Mouse (Mus musculus) myocyte (in vitro differentiated cells): ENCODE measurements around the gene Cfap54. TPM values are rescaled to one million over a fixed set of nuclear protein-coding genes. Genes with fewer than 3 reads are reported as not detected.

ENCODE experiments used
- H3K27me3 ChIP-seq: one replicate; pipeline ENCODE4 v1.6.1; 2011; ENCODE audit not compliant: control insufficient read depth, insufficient read depth, insufficient read length
- H3K36me3 ChIP-seq: one replicate; pipeline ENCODE4 v1.6.1; 2011; ENCODE audit not compliant: control insufficient read depth, insufficient read depth
- H3K4me2 ChIP-seq: one replicate; pipeline ENCODE4 v1.6.1; 2011; ENCODE audit warnings: low read depth, control low read depth
- H3K4me3 ChIP-seq: one replicate; pipeline ENCODE4 v1.5.1; 2011; ENCODE audit warnings: mild to moderate bottlenecking, control low read depth, moderate library complexity
- H3K79me2 ChIP-seq: one replicate; pipeline ENCODE4 v1.6.1; 2011; ENCODE audit not compliant: control insufficient read depth, insufficient read depth
- H3ac ChIP-seq: one replicate; pipeline ENCODE4 v1.6.1; 2011; ENCODE audit not compliant: control insufficient read depth, insufficient read length
- CEBPB ChIP-seq: IDR thresholded peaks from 2 replicates; pipeline ENCODE4 v1.6.1; 2011; ENCODE audit warnings: mild to moderate bottlenecking, moderate library complexity; ENCODE audit not compliant: poor library complexity, insufficient read depth, severe bottlenecking
- E2F4 ChIP-seq: IDR thresholded peaks from one replicate; pipeline ENCODE4 v1.6.1; 2011; ENCODE audit warnings: mild to moderate bottlenecking, control low read depth, moderate library complexity; ENCODE audit not compliant: insufficient read depth
- MAX ChIP-seq: IDR thresholded peaks from one replicate; pipeline ENCODE4 v1.6.1; 2011; ENCODE audit warnings: low read depth, mild to moderate bottlenecking, control low read depth
- MYOD1 ChIP-seq, 3 experiments: IDR thresholded peaks; one replicate each; pipeline ENCODE4 v1.6.1; 2011; ENCODE audit warnings: control low read depth in 2 of 3, low read depth in 2 of 3, mild to moderate bottlenecking in 2 of 3, moderate library complexity in 1 of 3; ENCODE audit not compliant: insufficient read length in 2 of 3, control insufficient read depth in 1 of 3
- MYOG ChIP-seq, 3 experiments: IDR thresholded peaks; one replicate each; pipeline ENCODE4 v1.6.1; 2011; ENCODE audit warnings: control low read depth in 2 of 3, low read depth in 2 of 3, mild to moderate bottlenecking in 2 of 3; ENCODE audit not compliant: insufficient read length in 2 of 3, control insufficient read depth in 1 of 3, insufficient read depth in 1 of 3
- POLR2A ChIP-seq: IDR thresholded peaks from one replicate; pipeline ENCODE4 v1.6.1; 2011; ENCODE audit warnings: low read depth, mild to moderate bottlenecking, control low read depth, moderate library complexity; ENCODE audit not compliant: insufficient read length
- POLR2AphosphoS2 ChIP-seq: IDR thresholded peaks from one replicate; pipeline ENCODE4 v1.6.1; 2011; ENCODE audit warnings: low read depth, control low read depth; ENCODE audit not compliant: insufficient read length
- REST ChIP-seq: IDR thresholded peaks from one replicate; pipeline ENCODE4 v1.6.1; 2011; ENCODE audit warnings: mild to moderate bottlenecking, control low read depth, moderate library complexity; ENCODE audit not compliant: insufficient read depth, insufficient read length
- SRF ChIP-seq: IDR thresholded peaks from one replicate; pipeline ENCODE4 v1.6.1; 2011; ENCODE audit warnings: low read depth; ENCODE audit not compliant: control insufficient read depth, insufficient read length
- TCF12 ChIP-seq: IDR thresholded peaks from one replicate; pipeline ENCODE4 v1.6.1; 2011; ENCODE audit warnings: mild to moderate bottlenecking, control low read depth; ENCODE audit not compliant: poor library complexity, insufficient read depth, severe bottlenecking
- TCF3 ChIP-seq: IDR thresholded peaks from one replicate; pipeline ENCODE4 v1.6.1; 2011; ENCODE audit warnings: low read depth, control low read depth; ENCODE audit not compliant: insufficient read length
- USF1 ChIP-seq: IDR thresholded peaks from one replicate; pipeline ENCODE4 v1.6.1; 2011; ENCODE audit warnings: low read depth, mild to moderate bottlenecking, control low read depth, moderate library complexity
- polyA plus RNA-seq: library from polyadenylated mRNA; unstranded; fragments of >200 nt; fragmentation: generic; extraction: Trizol; gene quantifications from one replicate; pipeline ENCODE4 v1.2.1, GENCODE M21; 2012; ENCODE audit warnings: missing spikeins

Cfap54 gene
- polyA plus RNA-seq, 1 experiment = 0.01 TPM

DNA sequence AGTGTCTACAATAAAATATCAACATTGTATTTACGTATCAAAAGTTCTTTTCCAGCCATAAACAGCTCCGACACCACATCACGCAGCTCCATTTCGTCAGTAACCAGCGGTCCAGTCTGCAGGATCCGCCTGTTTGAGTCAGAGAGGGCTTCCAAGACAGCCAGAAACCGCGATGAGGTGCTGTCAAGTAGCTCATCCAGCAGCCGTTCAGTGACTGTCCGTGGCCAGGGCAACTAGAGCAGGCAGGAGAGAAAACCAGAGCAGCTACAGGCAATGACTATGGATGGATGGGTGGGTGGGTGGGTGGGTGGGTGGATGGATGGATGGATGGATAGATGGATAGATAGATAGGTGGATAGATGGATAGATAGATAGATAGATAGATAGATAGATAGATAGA, 38.2 kb downstream of the Cfap54 start:
- no peaks in the 10 kb centered on the region for H3K79me2 ChIP-seq
- no peak overlapping the region for H3K4me2 ChIP-seq
- H3K27me3 ChIP-seq = no peaks in the 10 kb centered on the region
- no peaks in the 10 kb centered on the region for H3K36me3 ChIP-seq
- TF ChIP-seq SRF = no peak
- TF ChIP-seq TCF3 = no peak
- TF ChIP-seq REST = no peak
- no peak for TF ChIP-seq E2F4
- TF ChIP-seq TCF12 = no peak
- TF ChIP-seq USF1 = no peak
- TF ChIP-seq MAX = no peak
- no peak for TF ChIP-seq POLR2A
- TF ChIP-seq MYOG (IDR thresholded peaks at IDR 0.05; ENCODE audit: control insufficient read depth in 1 of 3, insufficient read depth in 1 of 3, insufficient read length in 2 of 3, low read depth in 2 of 3) = no peak
- no peak for TF ChIP-seq MYOD1 (IDR thresholded peaks at IDR 0.05; ENCODE audit: control insufficient read depth in 1 of 3, insufficient read length in 2 of 3, low read depth in 2 of 3)
- no peak for TF ChIP-seq CEBPB
- TF ChIP-seq POLR2AphosphoS2 = no peak
- no peak overlapping the region for H3ac ChIP-seq
- no peak overlapping the region for H3K4me3 ChIP-seq

DNA sequence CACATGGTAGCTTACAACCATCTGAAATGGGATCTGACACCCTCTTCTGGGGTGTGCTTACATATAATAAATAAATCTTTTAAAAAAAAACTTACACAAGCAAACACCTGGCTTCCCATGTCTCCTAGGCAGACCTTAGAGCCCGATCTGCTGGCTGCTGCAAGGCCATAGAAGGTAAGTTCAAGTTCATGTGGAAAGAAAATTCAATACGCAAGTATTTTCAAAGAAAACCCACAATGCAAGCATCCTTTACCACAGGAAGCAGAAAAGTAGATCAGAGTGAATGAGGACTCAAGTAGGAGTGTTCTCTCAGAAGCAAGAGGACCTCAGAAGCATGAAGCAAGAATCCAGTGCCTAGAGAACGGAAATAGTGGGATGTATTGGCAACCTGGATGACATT, 39.6 kb downstream of the Cfap54 start:
- H3K36me3 ChIP-seq = no peaks in the 10 kb centered on the region
- no peaks in the 10 kb centered on the region for H3K27me3 ChIP-seq
- no peaks in the 10 kb centered on the region for H3K79me2 ChIP-seq
- H3K4me3 ChIP-seq = no peak overlapping the region
- H3K4me2 ChIP-seq = no peak overlapping the region
- no peak overlapping the region for H3ac ChIP-seq
- TF ChIP-seq CEBPB (no peak), USF1 (no peak), TCF12 (no peak), E2F4 (no peak), REST (no peak)

DNA sequence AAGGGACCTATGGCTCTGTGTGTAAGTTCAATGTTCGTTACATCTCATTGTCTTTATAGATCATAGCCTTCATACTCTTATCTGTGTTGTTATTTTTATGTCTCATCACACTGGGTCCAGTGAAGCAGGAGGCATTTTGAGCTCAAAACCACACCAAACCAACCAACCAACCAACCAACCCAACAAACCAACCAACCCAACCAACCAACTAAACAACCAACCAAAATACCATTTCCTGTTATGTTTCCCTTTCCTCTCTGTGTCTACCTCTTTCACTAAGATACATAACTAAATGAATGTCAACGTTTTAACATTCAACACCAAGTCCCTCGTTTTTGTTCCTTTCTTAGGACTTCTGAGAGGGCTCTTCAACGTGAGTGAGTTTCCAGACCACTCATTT, 40.0 kb downstream of the Cfap54 start:
- no peak overlapping the region for H3ac ChIP-seq
- TF ChIP-seq POLR2A (no peak), MYOD1 (IDR thresholded peaks at IDR 0.05; ENCODE audit: control insufficient read depth in 1 of 3, insufficient read length in 2 of 3, low read depth in 2 of 3) (no peak), USF1 (no peak)
- no peak overlapping the region for H3K4me2 ChIP-seq
- H3K79me2 ChIP-seq = no peaks in the 10 kb centered on the region
- H3K36me3 ChIP-seq = no peaks in the 10 kb centered on the region
- no peaks in the 10 kb centered on the region for H3K27me3 ChIP-seq
- H3K4me3 ChIP-seq = no peak overlapping the region

DNA sequence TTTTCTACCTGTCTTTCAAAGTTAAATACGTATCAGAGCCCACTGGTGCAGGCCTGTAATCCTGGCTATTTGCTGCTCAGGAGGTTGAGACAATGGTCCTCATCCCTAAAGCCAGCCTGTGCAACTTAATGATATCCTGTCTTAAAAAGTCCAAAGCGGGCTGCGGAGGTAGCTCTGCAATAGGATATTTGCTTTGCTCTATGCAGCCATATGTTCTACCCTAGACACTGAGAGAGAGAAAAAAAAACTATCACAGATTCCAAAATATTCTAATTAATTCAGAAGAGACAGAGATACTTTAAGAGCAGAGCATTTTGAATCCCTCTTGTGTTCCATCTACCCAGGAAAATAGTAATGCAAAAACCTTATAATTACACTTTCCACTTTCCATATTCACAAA, 44.9 kb downstream of the Cfap54 start:
- Histone ChIP-seq H3K4me2 (no peak overlapping the region), H3K4me3 (no peak overlapping the region), H3K79me2 (no peaks in the 10 kb centered on the region), H3ac (no peak overlapping the region), H3K36me3 (no peaks in the 10 kb centered on the region), H3K27me3 (no peaks in the 10 kb centered on the region)
- TF ChIP-seq TCF12 = no peak
- no peak for TF ChIP-seq MYOG (IDR thresholded peaks at IDR 0.05; ENCODE audit: control insufficient read depth in 1 of 3, insufficient read depth in 1 of 3, insufficient read length in 2 of 3, low read depth in 2 of 3)
- TF ChIP-seq REST = no peak
- no peak for TF ChIP-seq POLR2AphosphoS2
- no peak for TF ChIP-seq USF1
- TF ChIP-seq POLR2A = no peak
- no peak for TF ChIP-seq SRF
- TF ChIP-seq CEBPB = no peak
- TF ChIP-seq TCF3 = no peak
- TF ChIP-seq MAX = no peak
- no peak for TF ChIP-seq MYOD1 (IDR thresholded peaks at IDR 0.05; ENCODE audit: control insufficient read depth in 1 of 3, insufficient read length in 2 of 3, low read depth in 2 of 3)
- TF ChIP-seq E2F4 = no peak

DNA sequence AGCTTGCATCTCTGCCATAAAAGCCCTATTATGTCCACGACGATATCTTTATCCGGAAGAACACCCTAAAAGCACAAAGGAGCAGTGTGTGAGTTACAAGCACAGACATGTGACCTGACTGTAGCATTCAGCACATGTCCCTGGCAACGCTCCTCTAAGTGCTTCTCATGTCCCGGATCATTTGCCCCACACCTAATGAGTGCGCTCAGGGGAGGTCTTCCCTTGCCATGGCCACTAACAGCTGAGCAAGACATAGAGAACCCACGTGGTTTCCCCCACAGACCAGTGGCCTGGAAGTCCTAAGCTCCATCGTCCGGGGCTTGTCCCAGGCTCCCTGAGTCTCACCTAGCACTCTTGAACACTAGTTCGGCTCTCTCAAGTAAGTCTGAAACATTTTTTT, 45.9 kb downstream of the Cfap54 start:
- H3K79me2 ChIP-seq = no peaks in the 10 kb centered on the region
- H3K27me3 ChIP-seq = no peaks in the 10 kb centered on the region
- no peak overlapping the region for H3ac ChIP-seq
- no peaks in the 10 kb centered on the region for H3K36me3 ChIP-seq
- no peak overlapping the region for H3K4me2 ChIP-seq
- TF ChIP-seq E2F4 (no peak), TCF12 (no peak), MAX (no peak), CEBPB (no peak), TCF3 (no peak), SRF (no peak), POLR2A (no peak), MYOD1 (IDR thresholded peaks at IDR 0.05; ENCODE audit: control insufficient read depth in 1 of 3, insufficient read length in 2 of 3, low read depth in 2 of 3) (no peak), POLR2AphosphoS2 (no peak), MYOG (IDR thresholded peaks at IDR 0.05; ENCODE audit: control insufficient read depth in 1 of 3, insufficient read depth in 1 of 3, insufficient read length in 2 of 3, low read depth in 2 of 3) (no peak)
- no peak overlapping the region for H3K4me3 ChIP-seq

DNA sequence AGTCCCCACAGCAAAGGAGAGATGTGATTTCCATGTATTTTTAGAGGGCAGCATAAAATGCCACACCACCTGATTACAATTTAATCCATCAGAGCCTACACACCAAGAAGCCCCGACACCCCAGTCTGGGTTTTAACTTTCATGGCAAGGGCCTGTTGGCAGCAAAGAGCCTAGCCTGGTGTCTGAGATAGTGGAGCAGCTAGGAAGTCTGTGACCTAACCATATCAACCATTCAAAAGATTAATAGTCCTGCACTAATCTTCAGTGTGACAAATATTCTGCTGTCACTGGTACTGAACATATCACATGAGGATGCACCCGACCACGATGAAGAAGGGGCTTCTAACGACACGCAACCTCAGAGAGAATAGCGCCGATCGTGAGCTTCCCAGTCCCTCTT, 58.1 kb downstream of the Cfap54 start:
- Histone ChIP-seq H3ac (no peak overlapping the region), H3K36me3 (no peaks in the 10 kb centered on the region), H3K4me3 (no peak overlapping the region), H3K79me2 (no peaks in the 10 kb centered on the region), H3K27me3 (no peaks in the 10 kb centered on the region), H3K4me2 (no peak overlapping the region)
- TF ChIP-seq MYOG (IDR thresholded peaks at IDR 0.05; ENCODE audit: control insufficient read depth in 1 of 3, insufficient read depth in 1 of 3, insufficient read length in 2 of 3, low read depth in 2 of 3) = no peak
- TF ChIP-seq POLR2AphosphoS2 = no peak
- no peak for TF ChIP-seq POLR2A
- no peak for TF ChIP-seq MAX
- TF ChIP-seq E2F4 = no peak
